Mouse (Mus musculus) gastrocnemius, postnatal 4 days (tissue): ENCODE results near the gene Ppp1r12c. TPM values are rescaled to one million over a fixed set of nuclear protein-coding genes. Genes with fewer than 3 reads are reported as not detected.
"Not testable (repeated sequence)": the region's sequence is repeated elsewhere in the genome, so short reads cannot be mapped to it uniquely, and the experiment has no call there.

ENCODE experiments used
- DNase-seq, 2 experiments: peaks; one replicate each; pipeline ENCODE4 v3.0.0; 2021 to 2022; ENCODE audit warnings: low spot score in 2 of 2, mixed read lengths in 2 of 2
- long read RNA-seq, 2 experiments: library from polyadenylated mRNA; stranded (forward); transcript quantifications; one replicate each; pipeline ENCODE4 v2.0.0; 2021
- total RNA-seq, 2 experiments: library from RNA; stranded (reverse); gene quantifications; 2 replicates each; pipeline ENCODE4 v1.2.3; 2021

The Ppp1r12c gene
- total RNA-seq, result 10 to 100 TPM; 63.9 to 81.6 TPM
- long read RNA-seq, experiment 1, transcript Ppp1r12c-201 (22 exons, 2,983 nt), result major isoform, 37 of 80 reads
- long read RNA-seq, experiment 1, transcript Ppp1r12c-202 (22 exons, 2,667 nt), result minor isoform, 11 of 80 reads
- long read RNA-seq, experiment 1, partial matches to known transcripts, result 5 of 80 reads
- long read RNA-seq, experiment 1, other reads (novel, unspliced or antisense), result 26 of 80 reads
- long read RNA-seq, experiment 2, transcript Ppp1r12c-201 (22 exons, 2,983 nt), result major isoform, 48 of 126 reads
- long read RNA-seq, experiment 2, transcript Ppp1r12c-202 (22 exons, 2,667 nt), result minor isoform, 18 of 126 reads
- long read RNA-seq, experiment 2, partial matches to known transcripts, result 10 of 126 reads
- long read RNA-seq, experiment 2, other reads (novel, unspliced or antisense), result 50 of 126 reads

GRCm38 (mm10) chr7:4501558-4502397 is at the start of gene Ppp1r12c:
TSS of gene Ppp1r12c (minus strand) at chr7:4501680.
- DNase-seq, result peak; percentile 90 to 95

DNA sequence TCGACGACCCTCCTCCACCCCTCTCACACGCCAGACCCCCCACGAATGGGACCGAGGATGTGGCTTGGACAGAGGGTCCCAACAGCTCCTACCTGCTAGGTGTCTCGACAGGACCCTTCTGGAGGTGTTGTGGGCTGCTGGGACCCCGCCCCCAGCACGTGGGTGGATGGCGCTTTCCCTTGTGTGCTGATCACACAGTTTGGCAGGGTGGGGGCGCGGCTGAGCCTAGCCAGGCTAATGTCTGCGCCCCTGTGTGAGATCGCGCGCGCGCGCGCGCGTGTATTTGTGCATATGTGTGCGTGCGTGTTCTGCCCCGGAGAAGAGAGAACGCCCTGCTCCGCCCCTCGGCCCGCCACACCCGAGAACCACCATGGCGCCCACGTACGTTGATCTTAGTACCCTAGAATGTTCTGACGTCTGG is 45.8 kb upstream of the Ppp1r12c start, which contains the start of gene Syt5:
Gene Syt5, minus strand, starts transcription at position 321 of the 421 bp plus-strand sequence.
- no peak for DNase-seq

DNA sequence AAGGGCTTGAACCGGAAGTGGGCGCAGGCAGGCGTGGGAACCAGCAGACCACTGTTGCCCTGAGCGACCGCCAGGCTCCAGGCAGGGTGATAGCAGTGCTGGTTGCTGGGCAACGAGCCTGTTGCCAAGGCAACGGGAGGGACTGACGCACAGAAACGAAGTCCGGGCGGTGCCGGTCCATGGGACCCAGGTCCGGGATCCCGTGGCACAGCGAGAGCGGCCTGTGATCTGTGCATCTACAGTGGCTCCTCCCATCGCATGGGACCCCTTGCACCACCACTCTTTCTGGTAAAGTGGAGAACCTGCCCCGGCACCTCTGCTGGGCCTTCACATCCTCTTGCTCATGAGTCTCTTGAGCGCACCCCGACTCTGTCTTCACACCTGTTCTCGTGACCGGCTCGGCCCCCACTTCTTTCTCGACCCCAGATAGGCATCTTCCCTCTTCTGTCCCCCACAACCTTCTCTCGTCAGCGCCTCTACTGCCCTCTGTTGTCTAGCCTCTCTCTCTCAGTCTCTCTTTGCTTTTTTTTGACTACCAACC is 45.2 kb upstream of the Ppp1r12c start:
- peak in 1 of 2 experiments; percentile 22 for DNase-seq

DNA sequence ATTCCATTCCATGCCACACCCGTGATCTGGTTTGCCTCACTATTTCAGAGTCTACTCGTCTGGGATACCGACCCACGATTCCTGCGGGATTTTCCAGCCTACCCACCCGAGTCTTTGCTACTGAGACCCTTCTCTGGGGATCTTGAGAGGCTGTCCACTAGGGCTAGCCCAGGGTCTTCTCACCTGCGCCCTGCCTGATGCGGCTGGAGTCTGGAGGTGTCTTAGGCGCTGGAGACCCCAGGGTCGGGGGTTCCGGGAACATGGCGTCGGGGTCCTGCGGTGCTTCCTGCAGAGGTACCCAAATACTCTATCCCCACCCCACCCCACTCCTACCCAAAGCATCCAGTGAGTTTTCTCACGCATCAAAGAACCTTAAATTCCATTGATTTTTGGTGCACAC is 44.6 kb upstream of the Ppp1r12c start:
- DNase-seq, result no peak

DNA sequence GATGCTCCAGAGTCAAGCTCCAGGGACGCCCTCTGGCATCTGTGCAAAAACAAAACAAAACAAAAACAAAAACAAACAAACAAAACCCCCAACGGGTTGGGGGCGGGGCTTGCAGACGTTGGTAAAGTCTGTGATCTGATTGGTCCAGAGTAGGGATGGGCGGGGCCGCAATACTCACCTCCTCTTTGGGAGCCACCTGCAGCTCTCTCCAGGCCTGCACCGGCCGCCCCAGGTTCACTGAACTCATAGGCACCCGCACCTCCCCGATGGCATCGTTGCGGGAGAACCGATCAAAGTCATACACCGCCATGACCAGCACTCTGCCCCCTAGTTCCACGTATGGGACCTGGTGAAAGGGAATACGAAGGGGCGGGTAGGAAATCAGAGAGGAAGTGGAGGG is 40.5 kb upstream of the Ppp1r12c start:
- no peak for DNase-seq

GRCm38 (mm10) chr7:4541344-4541743 is 39.9 kb upstream of the Ppp1r12c start:
- no peak for DNase-seq

- DNase-seq, result no peak
Observed at GRCm38 (mm10) chr7:4539019-4539418, 37.5 kb upstream of the Ppp1r12c start.

GRCm38 (mm10) chr7:4537181-4537580 is 35.7 kb upstream of the Ppp1r12c start:
- no peak for DNase-seq

DNA sequence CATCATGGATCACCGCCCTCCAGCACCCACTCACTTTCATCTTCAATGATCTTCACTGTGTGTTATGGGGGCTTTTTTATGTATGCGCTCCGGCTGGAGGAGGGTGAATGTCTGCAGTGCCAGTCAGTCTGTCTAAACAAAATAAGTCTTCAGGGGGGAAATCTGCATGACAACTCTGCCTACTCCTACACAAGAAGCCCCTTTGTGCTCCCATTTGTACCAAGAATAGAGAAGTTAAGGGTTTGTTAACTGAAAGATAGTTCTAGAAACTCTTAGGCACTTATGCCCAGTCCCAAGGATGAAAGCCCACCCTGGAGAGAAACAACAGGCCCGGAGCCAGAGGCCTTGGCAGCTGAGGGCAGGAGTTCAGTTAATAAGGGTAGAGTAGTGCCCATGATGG is 34.9 kb upstream of the Ppp1r12c start:
- no peak for DNase-seq

- peak in 1 of 2 experiments; percentile 51 for DNase-seq
Observed at GRCm38 (mm10) chr7:4532005-4532729, 30.7 kb upstream of the Ppp1r12c start, which contains the start of gene Dnaaf3. TSS of gene Dnaaf3 (minus strand) at chr7:4532453.

DNA sequence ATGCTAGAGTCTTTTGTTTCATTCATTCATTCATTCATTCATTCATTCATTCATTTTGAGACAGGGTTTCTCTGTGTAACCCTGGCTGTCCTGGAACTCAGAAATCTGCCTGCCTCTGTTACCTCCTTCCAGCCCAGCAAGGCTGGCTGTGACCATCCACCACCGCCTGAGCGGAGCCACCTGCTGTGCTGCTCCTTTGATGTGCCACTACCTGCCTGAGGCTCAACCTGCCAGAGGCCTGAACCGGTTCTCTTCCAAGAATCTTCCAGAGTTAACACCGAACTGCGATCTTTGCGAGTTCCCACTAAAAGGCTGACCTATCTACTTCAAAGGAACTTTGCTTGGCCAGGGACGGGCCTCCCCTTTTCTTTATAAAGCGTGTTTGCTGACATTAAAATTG is 28.7 kb upstream of the Ppp1r12c start:
- DNase-seq, result not testable (repeated sequence)

DNA sequence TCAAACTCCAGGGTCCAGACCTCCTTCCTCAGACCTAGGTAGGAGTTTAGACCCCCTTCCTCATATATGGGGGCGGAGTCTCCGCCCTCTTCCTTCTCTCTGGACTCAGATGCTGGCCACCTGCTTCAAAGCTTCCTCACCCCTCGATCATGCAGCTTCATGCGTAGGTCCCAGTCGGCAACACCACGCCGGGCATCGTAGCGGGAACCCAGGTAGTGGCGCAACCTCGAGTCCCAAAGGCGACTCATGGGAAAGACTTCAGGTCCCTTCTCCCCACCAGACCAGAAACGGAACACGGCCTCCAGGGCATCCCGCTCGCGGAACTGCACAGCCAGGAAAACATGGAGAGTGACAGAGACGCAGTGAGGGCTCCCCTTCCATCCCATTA is 25.8 kb upstream of the Ppp1r12c start:
- DNase-seq, result no peak

DNA sequence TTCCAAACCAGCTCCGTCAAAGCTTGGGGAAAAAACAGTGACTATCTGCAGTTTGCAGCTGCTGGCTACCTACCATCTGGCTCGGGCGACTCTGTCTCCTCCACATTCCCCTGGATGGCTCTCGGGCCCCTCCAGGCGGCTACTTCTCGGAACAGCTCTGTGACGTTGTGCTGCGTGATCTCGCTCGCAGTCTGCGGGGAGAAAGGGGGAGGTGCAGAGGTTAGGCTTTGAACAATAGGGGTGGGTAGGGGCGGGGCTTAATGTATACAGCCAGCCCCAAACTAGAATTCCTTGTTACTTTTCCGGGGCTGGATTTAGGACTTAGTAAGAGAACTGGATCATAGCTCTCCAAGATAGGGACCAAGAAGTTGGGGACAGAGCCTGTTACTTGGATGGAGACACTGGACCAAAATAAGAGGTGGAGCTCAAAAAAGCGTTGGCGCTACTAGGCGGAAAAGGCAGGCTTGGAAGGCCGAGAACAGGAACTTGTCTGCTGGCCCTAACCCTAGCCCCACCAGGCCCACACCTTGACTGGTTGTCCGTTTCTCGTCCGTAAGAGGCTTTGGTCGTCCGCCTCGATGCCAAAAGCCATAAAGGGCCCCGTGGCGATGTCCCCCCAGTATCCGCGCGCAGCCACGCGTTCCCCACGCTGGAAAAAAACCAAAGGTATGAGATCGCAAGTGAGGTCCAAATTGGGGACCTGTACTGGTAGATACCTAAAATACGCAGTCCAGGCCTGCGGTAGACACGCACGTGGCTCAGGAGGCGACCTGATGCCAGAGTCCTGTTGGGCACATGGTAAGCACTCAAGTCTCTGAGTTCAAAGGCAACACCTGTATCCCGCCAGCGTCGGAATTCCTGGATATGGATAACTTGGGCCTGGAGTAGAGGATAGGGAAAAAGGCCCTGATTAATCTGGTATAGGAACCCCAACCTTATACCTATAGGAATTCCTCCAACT is 25.1 kb upstream of the Ppp1r12c start:
- peak; percentile 70 to 86 for DNase-seq

- not testable (repeated sequence) for DNase-seq
Observed at GRCm38 (mm10) chr7:4524212-4524922, 22.9 kb upstream of the Ppp1r12c start, which contains the start of gene Tnni3. TSS of gene Tnni3 (minus strand) at chr7:4524229.

- no peak for DNase-seq
Observed at GRCm38 (mm10) chr7:4523205-4524130, 22.0 kb upstream of the Ppp1r12c start.

GRCm38 (mm10) chr7:4522292-4522691 is 20.8 kb upstream of the Ppp1r12c start:
- DNase-seq, result no peak

- no peak for DNase-seq
Observed at GRCm38 (mm10) chr7:4521231-4522003, 19.9 kb upstream of the Ppp1r12c start.
